9 mouse cellular contexts compared by ENCODE assay signal in the genomic region with DNA sequence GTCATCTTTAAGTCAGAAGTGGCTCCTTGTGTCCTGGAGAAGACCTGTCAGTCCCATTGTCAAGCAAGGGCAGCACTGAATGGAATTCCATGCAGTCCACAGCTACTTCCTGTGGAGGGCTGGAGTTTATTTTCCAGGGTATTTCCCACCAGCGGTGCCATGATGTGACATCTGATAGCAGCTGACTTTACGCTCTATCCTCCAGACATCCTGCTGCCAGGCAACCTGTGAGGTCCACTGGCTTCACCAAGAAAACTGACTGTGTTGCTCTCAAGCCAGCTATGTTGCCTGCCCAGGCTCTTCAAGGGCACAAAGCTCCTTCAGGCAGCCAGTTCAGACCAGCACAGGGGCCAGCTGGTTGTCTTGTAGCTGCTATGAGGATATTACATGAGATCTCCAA.
DNase-seq lines count a peak whose midpoint lies in the region; ATAC-seq and TF ChIP-seq lines count a peak whose summit lies in the region.
"Had no signal": no experiment of that assay in that cellular context is flagged by ENCODE, and none has a peak within 500 bp of the region (broad histone marks: within the 10 kb centered on the region; RNA-seq: fewer than 3 reads in every experiment).

No protein-coding gene starts in this region.

- peak; percentile 18 for DNase-seq in lung, adult 2 months
- DNase-seq in lung, postnatal 14 days: no peak
- DNase-seq in kidney, postnatal 10 days: peak; percentile 29
- no peak for DNase-seq in retina, postnatal 1 day

- no peak for TF ChIP-seq CTCF in lung, adult 2 months (IDR thresholded peaks at IDR 0.05; ENCODE audit: insufficient read depth, low read length)

- no peaks in the 10 kb centered on the region for H3K9me3 ChIP-seq in embryonic facial prominence, embryonic 12.5 days
- H3K9me3 ChIP-seq in stomach, embryonic 16.5 days (replicated peaks; ENCODE audit: control insufficient read depth, low read length): no peaks in the 10 kb centered on the region
- H3K9me3 ChIP-seq: neural tube, embryonic 12.5 days had no signal

- H3K4me2 ChIP-seq in embryonic facial prominence, embryonic 12.5 days (replicated peaks): no peak overlapping the region
- H3K4me2 ChIP-seq in stomach, embryonic 16.5 days (ENCODE audit: low read depth, low read length): no peak overlapping the region
- H3K4me2 ChIP-seq: neural tube, embryonic 12.5 days had no signal

- H3K9ac ChIP-seq in embryonic facial prominence, embryonic 12.5 days: no peak overlapping the region
- no peak overlapping the region for H3K9ac ChIP-seq in stomach, embryonic 16.5 days (ENCODE audit: low read length)
- H3K9ac ChIP-seq: neural tube, embryonic 12.5 days had no signal

- H3K36me3 ChIP-seq in embryonic facial prominence, embryonic 12.5 days: no peaks in the 10 kb centered on the region
- no peaks in the 10 kb centered on the region for H3K36me3 ChIP-seq in stomach, embryonic 16.5 days (ENCODE audit: control insufficient read depth, insufficient read depth, low read length)
- H3K36me3 ChIP-seq: neural tube, embryonic 12.5 days had no signal

- H3K4me1 ChIP-seq in lung, adult 2 months (ENCODE audit: control insufficient read depth, insufficient read depth, low read length): peaks cover 43% of the 10 kb centered on the region
- H3K4me1 ChIP-seq in embryonic facial prominence, embryonic 12.5 days: peaks cover 28% of the 10 kb centered on the region
- H3K4me1 ChIP-seq in stomach, embryonic 16.5 days (ENCODE audit: control insufficient read depth, insufficient read depth, low read length): peaks cover 47% of the 10 kb centered on the region

- no peak for TF ChIP-seq POLR2A in lung, adult 2 months (IDR thresholded peaks at IDR 0.05; ENCODE audit: borderline replicate concordance, extremely low read depth, low read depth, low read length)

- WGBS in lung, adult 2 months: 27% methylated on average over 2 of the region's 2 CpGs
- 27% methylated on average over 2 of the region's 2 CpGs for WGBS in embryonic facial prominence, embryonic 12.5 days
- WGBS in stomach, embryonic 16.5 days: 42% methylated on average over 2 of the region's 2 CpGs

- H3K4me3 ChIP-seq in lung, adult 2 months (replicated peaks; ENCODE audit: extremely low read depth, low read depth, low read length): no peak overlapping the region
- H3K4me3 ChIP-seq in embryonic facial prominence, embryonic 12.5 days: no peak overlapping the region
- H3K4me3 ChIP-seq in stomach, embryonic 16.5 days (replicated peaks; ENCODE audit: low read length): no peak overlapping the region
- H3K4me3 ChIP-seq: left cerebral cortex, adult 2 months; neural tube, embryonic 12.5 days had no signal

- no peaks in the 10 kb centered on the region for H3K27me3 ChIP-seq in embryonic facial prominence, embryonic 12.5 days
- no peaks in the 10 kb centered on the region for H3K27me3 ChIP-seq in stomach, embryonic 16.5 days (ENCODE audit: control insufficient read depth, insufficient read depth, low read length)
- H3K27me3 ChIP-seq: neural tube, embryonic 12.5 days had no signal

- no peak for ATAC-seq in embryonic facial prominence, embryonic 12.5 days (ENCODE audit: insufficient number of reproducible peaks, insufficient read depth, low FRiP score, low TSS enrichment)
- no peak for ATAC-seq in stomach, embryonic 16.5 days (ENCODE audit: insufficient read depth, low FRiP score)
- ATAC-seq in activated CD4-positive, CD25-positive, alpha-beta regulatory T cell, adult 4 months: no peak

- 0 out of 2 replicates have a peak overlapping the region, but pooled peaks have one; percentile 55 for H3K27ac ChIP-seq in embryonic facial prominence, embryonic 12.5 days
- H3K27ac ChIP-seq in stomach, embryonic 16.5 days (ENCODE audit: low read length): peak overlapping the region; percentile 88
- H3K27ac ChIP-seq: neural tube, embryonic 12.5 days had no signal

Comparison
In these comparisons a context has a peak if more than half of its experiments do, and no peak if none do; other contexts are left out.
1. DNase-seq: peak in lung, adult 2 months (single experiment) and kidney, postnatal 10 days (single experiment); none in lung, postnatal 14 days (single experiment) and retina, postnatal 1 day (single experiment).